Mouse (Mus musculus): Measurements from ENCODE around the gene Atg101. TPM values are rescaled to one million over a fixed set of nuclear protein-coding genes. Genes with fewer than 3 reads are reported as not detected.

Gene Atg101
- polyA plus RNA-seq, 1 experiment from 2014 or later, result 63.8 TPM

DNA sequence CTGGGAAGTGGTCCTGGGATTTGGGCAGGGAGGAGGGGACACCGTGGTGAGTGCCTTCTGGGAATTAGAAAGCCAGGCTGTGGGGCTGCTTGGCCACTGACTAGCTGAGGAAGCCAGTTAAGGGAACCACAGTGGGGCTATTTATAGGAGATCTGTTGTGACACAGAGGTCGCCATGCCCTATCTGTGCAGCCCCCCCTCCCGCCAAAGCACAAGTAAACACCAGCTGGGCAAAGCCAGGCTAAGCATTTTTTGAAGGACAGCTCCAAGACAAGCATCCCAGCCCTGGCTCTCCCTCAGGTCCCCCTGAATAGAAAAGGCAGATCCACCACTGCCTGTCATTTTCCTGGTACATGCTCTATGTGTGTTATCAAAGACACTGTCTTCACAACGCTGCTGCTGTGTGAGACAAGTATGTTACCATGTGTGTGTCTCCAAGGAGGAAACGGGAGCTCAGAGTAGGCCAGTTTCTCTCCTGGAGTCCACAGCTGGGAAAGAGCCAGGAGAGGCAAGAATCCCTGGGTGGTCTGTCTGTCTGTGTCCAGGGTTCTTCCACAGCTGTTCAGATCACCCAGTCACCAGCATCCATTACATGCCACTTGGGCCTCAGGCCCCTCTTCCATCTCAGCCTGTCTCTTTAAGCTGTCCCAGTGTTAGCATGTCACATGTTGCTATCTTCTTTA lies 35.9 kb upstream of the Atg101 start:
- DNase-seq (ENCODE audit: low spot score) (no peak), ATAC-seq (replicated peaks; ENCODE audit: insufficient number of reproducible peaks, low FRiP score, low TSS enrichment, low read depth) (no peak)
- no peak overlapping the region for H3K4me2 ChIP-seq (ENCODE audit: low read depth, low read length)
- H3K27ac ChIP-seq (replicated peaks; ENCODE audit: low read depth, low read length), result no peak overlapping the region
- H3K9me3 ChIP-seq (replicated peaks; ENCODE audit: control insufficient read depth, low read length), result no peaks in the 10 kb centered on the region
- no peak overlapping the region for H3K9ac ChIP-seq (replicated peaks; ENCODE audit: low read length)
- no peaks in the 10 kb centered on the region for H3K27me3 ChIP-seq (ENCODE audit: control insufficient read depth, insufficient read depth, low read length)
- no peaks in the 10 kb centered on the region for H3K4me1 ChIP-seq (ENCODE audit: control insufficient read depth, insufficient read depth, low read length)
- WGBS, result 24% methylated on average over 5 of the region's 5 CpGs
- H3K36me3 ChIP-seq (replicated peaks; ENCODE audit: control insufficient read depth, insufficient read depth, low read depth, low read length), result no peaks in the 10 kb centered on the region
- H3K4me3 ChIP-seq (ENCODE audit: low read depth, low read length), result no peak overlapping the region

- H3K27me3 ChIP-seq (ENCODE audit: control insufficient read depth, insufficient read depth, low read length), result no peaks in the 10 kb centered on the region
- DNase-seq (ENCODE audit: low spot score), result no peak
- no peaks in the 10 kb centered on the region for H3K36me3 ChIP-seq (replicated peaks; ENCODE audit: control insufficient read depth, insufficient read depth, low read depth, low read length)
- H3K9me3 ChIP-seq (replicated peaks; ENCODE audit: control insufficient read depth, low read length), result no peaks in the 10 kb centered on the region
- no peak overlapping the region for H3K27ac ChIP-seq (replicated peaks; ENCODE audit: low read depth, low read length)
- no peak overlapping the region for H3K9ac ChIP-seq (replicated peaks; ENCODE audit: low read length)
- H3K4me1 ChIP-seq (ENCODE audit: control insufficient read depth, insufficient read depth, low read length), result no peaks in the 10 kb centered on the region
- ATAC-seq (replicated peaks; ENCODE audit: insufficient number of reproducible peaks, low FRiP score, low TSS enrichment, low read depth), result no peak
- H3K4me3 ChIP-seq (ENCODE audit: low read depth, low read length), result no peak overlapping the region
- WGBS, result 79% methylated on average over 9 of the region's 9 CpGs
- H3K4me2 ChIP-seq (ENCODE audit: low read depth, low read length), result no peak overlapping the region
These were observed 33.8 kb upstream of the Atg101 start for GRCm38 (mm10) chr15:101250220-101250800.

- DNase-seq (ENCODE audit: low spot score) (no peak), ATAC-seq (replicated peaks; ENCODE audit: insufficient number of reproducible peaks, low FRiP score, low TSS enrichment, low read depth) (no peak)
- H3K9ac ChIP-seq (replicated peaks; ENCODE audit: low read length), result no peak overlapping the region
- no peaks in the 10 kb centered on the region; the same call in 1 of the 2 replicates for H3K27me3 ChIP-seq (ENCODE audit: control insufficient read depth, insufficient read depth, low read length)
- no peak overlapping the region for H3K4me2 ChIP-seq (ENCODE audit: low read depth, low read length)
- WGBS, result 93% methylated on average over 5 of the region's 5 CpGs
- H3K27ac ChIP-seq (replicated peaks; ENCODE audit: low read depth, low read length), result no peak overlapping the region
- H3K9me3 ChIP-seq (replicated peaks; ENCODE audit: control insufficient read depth, low read length), result no peaks in the 10 kb centered on the region
- H3K4me3 ChIP-seq (ENCODE audit: low read depth, low read length), result no peak overlapping the region
- H3K4me1 ChIP-seq (ENCODE audit: control insufficient read depth, insufficient read depth, low read length), result no peaks in the 10 kb centered on the region
- H3K36me3 ChIP-seq (replicated peaks; ENCODE audit: control insufficient read depth, insufficient read depth, low read depth, low read length), result no peaks in the 10 kb centered on the region
These were observed 32.1 kb upstream of the Atg101 start for GRCm38 (mm10) chr15:101251930-101252329.

GRCm38 (mm10) chr15:101252614-101253013 lies 31.5 kb upstream of the Atg101 start:
- no peaks in the 10 kb centered on the region for H3K36me3 ChIP-seq (replicated peaks; ENCODE audit: control insufficient read depth, insufficient read depth, low read depth, low read length)
- DNase-seq (ENCODE audit: low spot score), result no peak
- H3K9ac ChIP-seq (replicated peaks; ENCODE audit: low read length), result no peak overlapping the region
- no peak overlapping the region for H3K4me3 ChIP-seq (ENCODE audit: low read depth, low read length)
- no peaks in the 10 kb centered on the region for H3K4me1 ChIP-seq (ENCODE audit: control insufficient read depth, insufficient read depth, low read length)
- no peak overlapping the region for H3K4me2 ChIP-seq (ENCODE audit: low read depth, low read length)
- no peak for ATAC-seq (replicated peaks; ENCODE audit: insufficient number of reproducible peaks, low FRiP score, low TSS enrichment, low read depth)
- 83% methylated on average over 6 of the region's 6 CpGs for WGBS
- no peak overlapping the region for H3K27ac ChIP-seq (replicated peaks; ENCODE audit: low read depth, low read length)
- H3K9me3 ChIP-seq (replicated peaks; ENCODE audit: control insufficient read depth, low read length), result no peaks in the 10 kb centered on the region
- H3K27me3 ChIP-seq (ENCODE audit: control insufficient read depth, insufficient read depth, low read length), result no peaks in the 10 kb centered on the region; the same call in 1 of the 2 replicates

GRCm38 (mm10) chr15:101253563-101253885 lies 30.5 kb upstream of the Atg101 start:
- Histone ChIP-seq H3K4me3 (ENCODE audit: low read depth, low read length) (peak overlapping the region; percentile 69), H3K4me1 (ENCODE audit: control insufficient read depth, insufficient read depth, low read length) (no peaks in the 10 kb centered on the region), H3K36me3 (replicated peaks; ENCODE audit: control insufficient read depth, insufficient read depth, low read depth, low read length) (no peaks in the 10 kb centered on the region), H3K4me2 (ENCODE audit: low read depth, low read length) (peak overlapping the region; percentile 96), H3K27me3 (ENCODE audit: control insufficient read depth, insufficient read depth, low read length) (no peaks in the 10 kb centered on the region; the same call in 1 of the 2 replicates), H3K9ac (replicated peaks; ENCODE audit: low read length) (peak overlapping the region; percentile 84), H3K9me3 (replicated peaks; ENCODE audit: control insufficient read depth, low read length) (no peaks in the 10 kb centered on the region), H3K27ac (replicated peaks; ENCODE audit: low read depth, low read length) (no peak overlapping the region)
- WGBS, result 22% methylated on average over 3 of the region's 3 CpGs
- no peak for ATAC-seq (replicated peaks; ENCODE audit: insufficient number of reproducible peaks, low FRiP score, low TSS enrichment, low read depth)
- DNase-seq (ENCODE audit: low spot score), result no peak

GRCm38 (mm10) chr15:101253886-101254795 lies 29.9 kb upstream of the Atg101 start, which contains the start of gene Nr4a1:
Gene Nr4a1 (plus strand): TSS chr15:101254269.
- peak within 1 kb of the TSS; percentile 84 for H3K9ac ChIP-seq (replicated peaks; ENCODE audit: low read length)
- H3K27ac ChIP-seq (replicated peaks; ENCODE audit: low read depth, low read length), result no peak within 1 kb of the TSS
- peak within 1 kb of the TSS; percentile 96 for H3K4me2 ChIP-seq (ENCODE audit: low read depth, low read length)
- no peaks in the 10 kb centered on the region for H3K9me3 ChIP-seq (replicated peaks; ENCODE audit: control insufficient read depth, low read length)
- DNase-seq (ENCODE audit: low spot score), result peak; percentile 72
- no peaks in the 10 kb centered on the region; the same call in 1 of the 2 replicates for H3K27me3 ChIP-seq (ENCODE audit: control insufficient read depth, insufficient read depth, low read length)
- no peaks in the 10 kb centered on the region for H3K4me1 ChIP-seq (ENCODE audit: control insufficient read depth, insufficient read depth, low read length)
- WGBS, result 1% methylated on average over 64 of the region's 82 CpGs
- H3K4me3 ChIP-seq (ENCODE audit: low read depth, low read length), result peak within 1 kb of the TSS; percentile 69
- no peaks in the 10 kb centered on the region for H3K36me3 ChIP-seq (replicated peaks; ENCODE audit: control insufficient read depth, insufficient read depth, low read depth, low read length)
- ATAC-seq (replicated peaks; ENCODE audit: insufficient number of reproducible peaks, low FRiP score, low TSS enrichment, low read depth), result 0 out of 2 replicates have a peak, but pooled peaks have one; percentile 32

GRCm38 (mm10) chr15:101255842-101256462 lies 28.1 kb upstream of the Atg101 start:
- Histone ChIP-seq H3K9me3 (replicated peaks; ENCODE audit: control insufficient read depth, low read length) (no peaks in the 10 kb centered on the region), H3K36me3 (replicated peaks; ENCODE audit: control insufficient read depth, insufficient read depth, low read depth, low read length) (no peaks in the 10 kb centered on the region), H3K4me1 (ENCODE audit: control insufficient read depth, insufficient read depth, low read length) (no peaks in the 10 kb centered on the region), H3K27me3 (ENCODE audit: control insufficient read depth, insufficient read depth, low read length) (no peaks in the 10 kb centered on the region; the same call in 1 of the 2 replicates), H3K4me3 (ENCODE audit: low read depth, low read length) (no peak overlapping the region), H3K27ac (replicated peaks; ENCODE audit: low read depth, low read length) (no peak overlapping the region), H3K9ac (replicated peaks; ENCODE audit: low read length) (no peak overlapping the region), H3K4me2 (ENCODE audit: low read depth, low read length) (no peak overlapping the region; the same call in 1 of the 2 replicates)
- 79% methylated on average over 7 of the region's 7 CpGs for WGBS
- ATAC-seq (replicated peaks; ENCODE audit: insufficient number of reproducible peaks, low FRiP score, low TSS enrichment, low read depth), result no peak
- no peak for DNase-seq (ENCODE audit: low spot score)

Data from embryonic facial prominence, embryonic 11.5 days (tissue).